Mouse (Mus musculus): Measurements from ENCODE around the gene Hdac5. TPM values are rescaled to one million over a fixed set of nuclear protein-coding genes. Genes with fewer than 3 reads are reported as not detected.

Gene Hdac5
- 28.4 TPM for polyA plus RNA-seq (2015; fragmentation: Illumina TruSeq; extraction: RNeasy Lipid Tissue Mini Kit (QIAGEN cat#74804); ENCODE audit: insufficient read depth, low read depth, low replicate concordance)

GRCm38 (mm10) chr11:102230006-102230741 lies at the start of gene Hdac5:
Gene Hdac5 (minus strand): TSS chr11:102230166.

GRCm38 (mm10) chr11:102268520-102269244 lies 38.7 kb upstream of the Hdac5 start, which contains the start of gene Asb16:
Gene Asb16 (plus strand): TSS chr11:102268743.

GRCm38 (mm10) chr11:102248630-102249230 lies 18.8 kb upstream of the Hdac5 start, which contains the start of gene BC030867:
Gene BC030867 (plus strand): TSS chr11:102248882.

GRCm38 (mm10) chr11:102189461-102190436 lies 40.2 kb downstream of the Hdac5 start, which contains the start of gene G6pc3:
Gene G6pc3 (plus strand): TSS chr11:102189620.

GRCm38 (mm10) chr11:102184646-102185495 lies 45.1 kb downstream of the Hdac5 start, which contains the start of gene Lsm12:
Gene Lsm12 (minus strand): TSS chr11:102185296.

GRCm38 (mm10) chr11:102156039-102156785 lies 73.8 kb downstream of the Hdac5 start, which contains the start of gene Tmem101:
Gene Tmem101 (minus strand): TSS chr11:102156404.

DNA sequence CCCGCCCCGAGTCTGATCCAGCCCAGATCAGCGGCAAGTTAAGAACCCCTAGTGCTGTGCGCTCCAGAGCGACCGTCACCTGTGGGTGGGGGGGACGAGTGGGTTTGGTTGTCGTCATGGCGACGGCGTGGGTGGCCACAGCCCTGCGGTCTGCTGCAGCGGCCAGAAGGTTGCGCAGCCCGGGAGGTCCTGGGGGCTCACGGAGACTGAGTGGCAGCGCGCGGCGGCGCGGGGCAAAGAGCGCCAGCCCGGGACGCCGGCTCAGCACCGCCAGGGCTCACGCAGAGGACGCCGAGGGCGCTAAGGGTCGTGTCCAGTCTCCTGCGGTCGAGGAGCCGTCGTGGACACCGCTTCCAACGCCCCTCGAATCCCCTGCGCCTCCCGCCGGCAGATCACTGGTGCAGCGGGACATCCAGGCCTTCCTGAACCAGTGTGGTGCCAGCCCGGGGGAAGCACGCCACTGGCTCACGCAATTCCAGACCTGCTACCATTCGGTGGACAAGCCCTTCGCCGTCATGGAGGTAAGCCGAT lies 84.4 kb downstream of the Hdac5 start, which contains the start of gene Nags:
Gene Nags (plus strand): TSS at position 43 of the 531 bp plus-strand sequence.

Other genes with a start within 250 kb of the Hdac5 start
- not detected for gene Cfap97d1, start 245.9 kb downstream of the Hdac5 start, polyA plus RNA-seq (2015; fragmentation: Illumina TruSeq; extraction: RNeasy Lipid Tissue Mini Kit (QIAGEN cat#74804); ENCODE audit: insufficient read depth, low read depth, low replicate concordance)
- 14.7 TPM for gene Dusp3, start 243.2 kb downstream of the Hdac5 start, polyA plus RNA-seq (2015; fragmentation: Illumina TruSeq; extraction: RNeasy Lipid Tissue Mini Kit (QIAGEN cat#74804); ENCODE audit: insufficient read depth, low read depth, low replicate concordance)
- 1.8 TPM for gene Mpp3, start 201.7 kb downstream of the Hdac5 start, polyA plus RNA-seq (2015; fragmentation: Illumina TruSeq; extraction: RNeasy Lipid Tissue Mini Kit (QIAGEN cat#74804); ENCODE audit: insufficient read depth, low read depth, low replicate concordance)
- 30.6 TPM for gene Cd300lg, start 188.7 kb downstream of the Hdac5 start, polyA plus RNA-seq (2015; fragmentation: Illumina TruSeq; extraction: RNeasy Lipid Tissue Mini Kit (QIAGEN cat#74804); ENCODE audit: insufficient read depth, low read depth, low replicate concordance)
- gene Mpp2, start 141.7 kb downstream of the Hdac5 start, polyA plus RNA-seq (2015; fragmentation: Illumina TruSeq; extraction: RNeasy Lipid Tissue Mini Kit (QIAGEN cat#74804); ENCODE audit: insufficient read depth, low read depth, low replicate concordance): 3.7 TPM
- 164 TPM for gene Ppy, start 128.8 kb downstream of the Hdac5 start, polyA plus RNA-seq (2015; fragmentation: Illumina TruSeq; extraction: RNeasy Lipid Tissue Mini Kit (QIAGEN cat#74804); ENCODE audit: insufficient read depth, low read depth, low replicate concordance)
- 196 TPM for gene Pyy, start 122.3 kb downstream of the Hdac5 start, polyA plus RNA-seq (2015; fragmentation: Illumina TruSeq; extraction: RNeasy Lipid Tissue Mini Kit (QIAGEN cat#74804); ENCODE audit: insufficient read depth, low read depth, low replicate concordance)
- gene Nags, start 84.7 kb downstream of the Hdac5 start, polyA plus RNA-seq (2015; fragmentation: Illumina TruSeq; extraction: RNeasy Lipid Tissue Mini Kit (QIAGEN cat#74804); ENCODE audit: insufficient read depth, low read depth, low replicate concordance): 0.54 TPM
- 4.6 TPM for gene Tmem101, start 73.8 kb downstream of the Hdac5 start, polyA plus RNA-seq (2015; fragmentation: Illumina TruSeq; extraction: RNeasy Lipid Tissue Mini Kit (QIAGEN cat#74804); ENCODE audit: insufficient read depth, low read depth, low replicate concordance)
- 7.2 TPM for gene Lsm12, start 44.9 kb downstream of the Hdac5 start, polyA plus RNA-seq (2015; fragmentation: Illumina TruSeq; extraction: RNeasy Lipid Tissue Mini Kit (QIAGEN cat#74804); ENCODE audit: insufficient read depth, low read depth, low replicate concordance)
- 15.2 TPM for gene G6pc3, start 40.5 kb downstream of the Hdac5 start, polyA plus RNA-seq (2015; fragmentation: Illumina TruSeq; extraction: RNeasy Lipid Tissue Mini Kit (QIAGEN cat#74804); ENCODE audit: insufficient read depth, low read depth, low replicate concordance)
- not detected for gene BC030867, start 18.7 kb upstream of the Hdac5 start, polyA plus RNA-seq (2015; fragmentation: Illumina TruSeq; extraction: RNeasy Lipid Tissue Mini Kit (QIAGEN cat#74804); ENCODE audit: insufficient read depth, low read depth, low replicate concordance)
- 1.0 TPM for gene Asb16, start 38.6 kb upstream of the Hdac5 start, polyA plus RNA-seq (2015; fragmentation: Illumina TruSeq; extraction: RNeasy Lipid Tissue Mini Kit (QIAGEN cat#74804); ENCODE audit: insufficient read depth, low read depth, low replicate concordance)
- gene Tmub2, start 54.8 kb upstream of the Hdac5 start, polyA plus RNA-seq (2015; fragmentation: Illumina TruSeq; extraction: RNeasy Lipid Tissue Mini Kit (QIAGEN cat#74804); ENCODE audit: insufficient read depth, low read depth, low replicate concordance): 12.1 TPM
- gene Atxn7l3, start 66.5 kb upstream of the Hdac5 start, polyA plus RNA-seq (2015; fragmentation: Illumina TruSeq; extraction: RNeasy Lipid Tissue Mini Kit (QIAGEN cat#74804); ENCODE audit: insufficient read depth, low read depth, low replicate concordance): 8.1 TPM
- gene Ubtf, start 89.6 kb upstream of the Hdac5 start, polyA plus RNA-seq (2015; fragmentation: Illumina TruSeq; extraction: RNeasy Lipid Tissue Mini Kit (QIAGEN cat#74804); ENCODE audit: insufficient read depth, low read depth, low replicate concordance): 18.2 TPM
- gene Slc4a1, start 136.0 kb upstream of the Hdac5 start, polyA plus RNA-seq (2015; fragmentation: Illumina TruSeq; extraction: RNeasy Lipid Tissue Mini Kit (QIAGEN cat#74804); ENCODE audit: insufficient read depth, low read depth, low replicate concordance): not detected
- gene Rundc3a, start 163.2 kb upstream of the Hdac5 start, polyA plus RNA-seq (2015; fragmentation: Illumina TruSeq; extraction: RNeasy Lipid Tissue Mini Kit (QIAGEN cat#74804); ENCODE audit: insufficient read depth, low read depth, low replicate concordance): 8.0 TPM
- gene Slc25a39, start 177.8 kb upstream of the Hdac5 start, polyA plus RNA-seq (2015; fragmentation: Illumina TruSeq; extraction: RNeasy Lipid Tissue Mini Kit (QIAGEN cat#74804); ENCODE audit: insufficient read depth, low read depth, low replicate concordance): 90.0 TPM
- gene Grn, start 200.1 kb upstream of the Hdac5 start, polyA plus RNA-seq (2015; fragmentation: Illumina TruSeq; extraction: RNeasy Lipid Tissue Mini Kit (QIAGEN cat#74804); ENCODE audit: insufficient read depth, low read depth, low replicate concordance): 64.6 TPM
- gene Fam171a2, start 217.5 kb upstream of the Hdac5 start, polyA plus RNA-seq (2015; fragmentation: Illumina TruSeq; extraction: RNeasy Lipid Tissue Mini Kit (QIAGEN cat#74804); ENCODE audit: insufficient read depth, low read depth, low replicate concordance): 0.76 TPM
- gene Itga2b, start 240.0 kb upstream of the Hdac5 start, polyA plus RNA-seq (2015; fragmentation: Illumina TruSeq; extraction: RNeasy Lipid Tissue Mini Kit (QIAGEN cat#74804); ENCODE audit: insufficient read depth, low read depth, low replicate concordance): 3.5 TPM

All from pancreas, adult 10 weeks (tissue).